Mouse (Mus musculus): ENCODE measurements around the gene Adgrd1. TPM values are rescaled to one million over a fixed set of nuclear protein-coding genes. Genes with fewer than 3 reads are reported as not detected.

The Adgrd1 gene
- total and polyA plus RNA-seq, 3 experiments, result 0.27 to 0.56 TPM; not detected in 1

DNA sequence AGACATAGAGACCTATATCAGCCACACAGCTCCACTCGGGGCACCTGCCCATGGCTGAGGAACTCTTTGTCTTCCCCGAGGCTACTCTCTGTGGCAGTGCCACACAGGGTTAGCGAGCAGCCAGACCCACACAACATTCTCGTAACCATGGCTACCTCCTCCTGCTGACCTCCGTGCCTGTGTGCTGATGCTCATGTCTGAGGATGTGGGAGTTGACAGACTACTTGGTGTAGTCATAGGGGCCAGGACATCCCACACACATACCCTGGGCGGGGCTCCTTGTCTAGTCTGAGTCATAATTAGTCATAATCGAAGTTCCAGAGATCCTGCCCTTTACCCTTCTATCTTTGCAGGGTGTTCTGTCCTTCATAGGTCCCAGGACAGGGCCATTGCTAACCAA, 93.5 kb downstream of the Adgrd1 start:
- H3K4me1 ChIP-seq (ENCODE audit: control insufficient read depth in 1 of 2, insufficient read depth in 2 of 2, low read length in 2 of 2), result no peaks in the 10 kb centered on the region
- H3K27ac ChIP-seq (ENCODE audit: control insufficient read depth, low read depth, low read length), result no peak overlapping the region
- no peaks in the 10 kb centered on the region for H3K9me3 ChIP-seq (replicated peaks; ENCODE audit: insufficient read depth, low read length)
- no peaks in the 10 kb centered on the region for H3K27me3 ChIP-seq (ENCODE audit: control insufficient read depth in 1 of 2, insufficient read depth in 2 of 2, low read length in 2 of 2)
- H3K9ac ChIP-seq (ENCODE audit: control insufficient read depth, low read depth, low read length, poor library complexity, severe bottlenecking), result no peak overlapping the region
- TF ChIP-seq MAX (IDR thresholded peaks at IDR 0.05; ENCODE audit: low read length), result no peak
- no peak for TF ChIP-seq ZKSCAN1 (IDR thresholded peaks at IDR 0.05; ENCODE audit: low read depth, low read length)
- no peak for TF ChIP-seq ETS1 (IDR thresholded peaks at IDR 0.05; ENCODE audit: low read depth, low read length)
- TF ChIP-seq HCFC1 (IDR thresholded peaks at IDR 0.05; ENCODE audit: low read depth, low read length), result no peak
- TF ChIP-seq CHD2 (IDR thresholded peaks at IDR 0.05; ENCODE audit: low read length), result no peak
- TF ChIP-seq SMC3 (IDR thresholded peaks at IDR 0.05; ENCODE audit: low read depth, low read length), result no peak
- TF ChIP-seq MYC (IDR thresholded peaks at IDR 0.05; ENCODE audit: low read depth, low read length), result no peak
- no peak for TF ChIP-seq ZNF384 (IDR thresholded peaks at IDR 0.05; ENCODE audit: low read depth, low read length)
- no peak for TF ChIP-seq ZMIZ1 (IDR thresholded peaks at IDR 0.05; ENCODE audit: low read depth, low read length)
- no peak for TF ChIP-seq MEF2A (IDR thresholded peaks at IDR 0.05; ENCODE audit: extremely low read depth, insufficient replicate concordance, low read depth, low read length, poor library complexity, severe bottlenecking)
- no peak for TF ChIP-seq USF2 (IDR thresholded peaks at IDR 0.05; ENCODE audit: borderline replicate concordance in 1 of 2, insufficient read depth in 1 of 2, low read depth in 1 of 2, low read length in 2 of 2)
- no peak for TF ChIP-seq GATA1 (IDR thresholded peaks at IDR 0.05; ENCODE audit: low read depth, low read length)
- TF ChIP-seq MXI1 (IDR thresholded peaks at IDR 0.05; ENCODE audit: low read depth, low read length), result no peak
- TF ChIP-seq POLR2AphosphoS5 (IDR thresholded peaks at IDR 0.05; ENCODE audit: borderline replicate concordance, low read depth, low read length), result no peak
- no peak for TF ChIP-seq TAL1 (IDR thresholded peaks at IDR 0.05; ENCODE audit: low read length)
- no peak for TF ChIP-seq ELF1 (IDR thresholded peaks at IDR 0.05; ENCODE audit: low read depth, low read length)
- TF ChIP-seq TCF12 (IDR thresholded peaks at IDR 0.05; ENCODE audit: low read depth, low read length), result no peak
- TF ChIP-seq MAFK (IDR thresholded peaks at IDR 0.05; ENCODE audit: borderline replicate concordance, low read depth, low read length), result no peak
- no peak for TF ChIP-seq NELFE (IDR thresholded peaks at IDR 0.05; ENCODE audit: low read depth, low read length)
- no peak overlapping the region for H3K4me3 ChIP-seq (ENCODE audit: control insufficient read depth in 1 of 2, insufficient read depth in 1 of 2, low read depth in 2 of 2, low read length in 2 of 2)
- H3K79me2 ChIP-seq (ENCODE audit: control insufficient read depth, insufficient read depth, low read length, poor library complexity), result no peaks in the 10 kb centered on the region
- no peak for DNase-seq (ENCODE audit: low read depth, low spot score)
- H3K36me3 ChIP-seq (ENCODE audit: control insufficient read depth in 1 of 2, insufficient read depth in 2 of 2, low read length in 2 of 2), result no peaks in the 10 kb centered on the region

DNA sequence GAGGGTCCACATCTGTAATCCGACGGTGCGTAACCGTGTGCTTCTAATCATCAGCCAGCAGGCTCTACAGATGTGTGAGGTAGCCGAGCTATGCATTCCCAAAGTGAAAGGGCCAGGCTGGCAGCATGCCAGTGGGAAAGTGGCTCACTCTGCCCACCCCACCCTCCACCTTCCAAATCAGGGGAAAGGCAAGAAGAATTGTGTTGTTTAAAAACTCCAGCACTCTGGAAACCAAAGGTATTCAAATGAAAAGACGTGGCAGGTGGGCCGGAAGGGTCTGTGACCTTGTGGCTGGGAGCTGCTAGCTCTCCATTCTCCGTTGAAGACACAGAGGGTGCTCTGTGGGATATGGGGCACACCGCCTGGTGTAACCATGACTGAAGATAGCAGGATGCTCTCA, 100.0 kb downstream of the Adgrd1 start:
- Histone ChIP-seq H3K9ac (ENCODE audit: control insufficient read depth, low read depth, low read length, poor library complexity, severe bottlenecking) (no peak overlapping the region), H3K4me1 (ENCODE audit: control insufficient read depth in 1 of 2, insufficient read depth in 2 of 2, low read length in 2 of 2) (no peaks in the 10 kb centered on the region), H3K27ac (ENCODE audit: control insufficient read depth, low read depth, low read length) (no peak overlapping the region), H3K27me3 (ENCODE audit: control insufficient read depth in 1 of 2, insufficient read depth in 2 of 2, low read length in 2 of 2) (no peaks in the 10 kb centered on the region), H3K36me3 (ENCODE audit: control insufficient read depth in 1 of 2, insufficient read depth in 2 of 2, low read length in 2 of 2) (no peaks in the 10 kb centered on the region), H3K79me2 (ENCODE audit: control insufficient read depth, insufficient read depth, low read length, poor library complexity) (no peaks in the 10 kb centered on the region), H3K9me3 (replicated peaks; ENCODE audit: insufficient read depth, low read length) (no peaks in the 10 kb centered on the region), H3K4me3 (ENCODE audit: control insufficient read depth in 1 of 2, insufficient read depth in 1 of 2, low read depth in 2 of 2, low read length in 2 of 2) (no peak overlapping the region)
- no peak for TF ChIP-seq MYB (IDR thresholded peaks at IDR 0.05; ENCODE audit: low read depth, low read length)
- no peak for TF ChIP-seq POLR2AphosphoS2 (IDR thresholded peaks at IDR 0.05; ENCODE audit: low read length)
- TF ChIP-seq GABPA (IDR thresholded peaks at IDR 0.05; ENCODE audit: low read depth, low read length), result no peak
- no peak for TF ChIP-seq ZMIZ1 (IDR thresholded peaks at IDR 0.05; ENCODE audit: low read depth, low read length)
- no peak for TF ChIP-seq RCOR1 (IDR thresholded peaks at IDR 0.05; ENCODE audit: low read depth, low read length)
- TF ChIP-seq POLR2AphosphoS5 (IDR thresholded peaks at IDR 0.05; ENCODE audit: borderline replicate concordance, low read depth, low read length), result no peak
- no peak for DNase-seq (ENCODE audit: low read depth, low spot score)

All from MEL (cell line).